Mouse (Mus musculus) testis, postnatal 14 days (tissue): ENCODE measurements around the gene Oas1a.
"Not testable (repeated sequence)": the region's sequence is repeated elsewhere in the genome, so short reads cannot be mapped to it uniquely, and the experiment has no call there.

ENCODE experiments used
- DNase-seq: peaks from one replicate; pipeline ENCODE4 v3.0.0; 2021; ENCODE audit warnings: low spot score

Gene Oas1a

GRCm38 (mm10) chr5:120906791-120907733, at the start of gene Oas1a:
Gene Oas1a (minus strand): TSS chr5:120907521.
- DNase-seq: not testable (repeated sequence)

GRCm38 (mm10) chr5:120953974-120954373, 46.7 kb upstream of the Oas1a start:
- DNase-seq: peak; percentile 19

- no peak for DNase-seq
Observed at GRCm38 (mm10) chr5:120952242-120952770, 45.0 kb upstream of the Oas1a start.

GRCm38 (mm10) chr5:120942076-120942475, 34.8 kb upstream of the Oas1a start:
- DNase-seq: no peak

- DNase-seq: no peak
Observed at GRCm38 (mm10) chr5:120938586-120938985, 31.3 kb upstream of the Oas1a start.

GRCm38 (mm10) chr5:120937841-120938240, 30.5 kb upstream of the Oas1a start:
- DNase-seq: no peak

GRCm38 (mm10) chr5:120933966-120934365, 26.6 kb upstream of the Oas1a start:
- no peak for DNase-seq

GRCm38 (mm10) chr5:120927036-120927435, 19.7 kb upstream of the Oas1a start:
- no peak for DNase-seq

- DNase-seq: not testable (repeated sequence)
Observed at GRCm38 (mm10) chr5:120926311-120926710, 19.0 kb upstream of the Oas1a start.

- not testable (repeated sequence) for DNase-seq
Observed at GRCm38 (mm10) chr5:120924520-120924919, 17.2 kb upstream of the Oas1a start.

- no peak for DNase-seq
Observed at GRCm38 (mm10) chr5:120923969-120924368, 16.6 kb upstream of the Oas1a start.

- DNase-seq: no peak
Observed at GRCm38 (mm10) chr5:120920296-120920695, 13.0 kb upstream of the Oas1a start.

- not testable (repeated sequence) for DNase-seq
Observed at GRCm38 (mm10) chr5:120919156-120919935, 12.0 kb upstream of the Oas1a start.

- DNase-seq: not testable (repeated sequence)
Observed at GRCm38 (mm10) chr5:120914204-120914603, 6.9 kb upstream of the Oas1a start, which contains the start of gene Oas1d. Gene Oas1d (plus strand): TSS chr5:120914536.

- no peak for DNase-seq
Observed at GRCm38 (mm10) chr5:120908196-120908920, 1.0 kb upstream of the Oas1a start.

GRCm38 (mm10) chr5:120902056-120902455, 5.3 kb downstream of the Oas1a start:
- DNase-seq: no peak

- no peak for DNase-seq
Observed at GRCm38 (mm10) chr5:120900666-120901065, 6.7 kb downstream of the Oas1a start.

GRCm38 (mm10) chr5:120898726-120899125, 8.6 kb downstream of the Oas1a start:
- DNase-seq: no peak

GRCm38 (mm10) chr5:120898307-120898706, 9.0 kb downstream of the Oas1a start:
- DNase-seq: no peak

- DNase-seq: no peak
Observed at GRCm38 (mm10) chr5:120895231-120895900, 12.0 kb downstream of the Oas1a start.

- DNase-seq: not testable (repeated sequence)
Observed at GRCm38 (mm10) chr5:120894692-120895091, 12.6 kb downstream of the Oas1a start.
